Mouse (Mus musculus): ENCODE measurements around the gene Dhx8. TPM values are rescaled to one million over a fixed set of nuclear protein-coding genes. Genes with fewer than 3 reads are reported as not detected.

Gene Dhx8
- polyA plus RNA-seq, 1 experiment from 2014 or later: 36.4 TPM

- Histone ChIP-seq H3K9ac (no peak overlapping the region), H3K27me3 (no peaks in the 10 kb centered on the region), H3K4me2 (replicated peaks) (no peak overlapping the region), H3K4me1 (0 out of 2 replicates have a peak, but pooled peaks cover 4% of the 10 kb centered on the region), H3K27ac (replicated peaks) (no peak overlapping the region), H3K4me3 (replicated peaks) (no peak overlapping the region), H3K36me3 (peaks cover 92% of the 10 kb centered on the region), H3K9me3 (replicated peaks) (no peaks in the 10 kb centered on the region)
- no peak for ATAC-seq (ENCODE audit: insufficient number of reproducible peaks, low FRiP score, low TSS enrichment, low read depth)
- whole genome bisulfite sequencing: 88% methylated on average over 8 of the region's 8 CpGs
Measured at GRCm38 (mm10) chr11:101757366-101757765, 24.6 kb downstream of the Dhx8 start.

DNA sequence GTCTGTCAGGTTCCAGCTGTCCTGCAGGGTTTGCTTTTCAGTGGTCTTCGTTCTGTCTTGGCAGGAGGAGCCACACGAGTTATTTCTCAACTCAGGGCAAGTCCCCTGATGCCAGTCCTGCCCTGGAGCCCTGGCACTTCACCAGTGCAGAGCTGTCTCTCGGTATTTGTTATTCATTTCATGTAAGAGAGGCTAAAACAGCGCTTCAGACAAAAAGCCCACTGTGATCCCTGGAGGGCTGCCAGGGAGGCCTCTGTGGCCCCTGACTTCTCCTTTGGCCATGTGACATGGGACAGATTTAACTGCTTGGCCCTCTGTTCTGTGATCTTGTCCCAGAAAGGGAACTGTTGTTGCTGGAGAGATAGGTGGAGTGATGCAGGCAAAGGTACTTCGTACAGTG, 25.7 kb downstream of the Dhx8 start:
- Histone ChIP-seq H3K9ac (no peak overlapping the region), H3K4me1 (0 out of 2 replicates have a peak, but pooled peaks cover 4% of the 10 kb centered on the region), H3K9me3 (replicated peaks) (no peaks in the 10 kb centered on the region), H3K4me2 (replicated peaks) (no peak overlapping the region), H3K4me3 (replicated peaks) (no peak overlapping the region), H3K27me3 (no peaks in the 10 kb centered on the region), H3K36me3 (peaks cover 89% of the 10 kb centered on the region), H3K27ac (replicated peaks) (no peak overlapping the region)
- no peak for ATAC-seq (ENCODE audit: insufficient number of reproducible peaks, low FRiP score, low TSS enrichment, low read depth)
- 76% methylated on average over 5 of the region's 5 CpGs for WGBS

GRCm38 (mm10) chr11:101759530-101759929, 26.8 kb downstream of the Dhx8 start:
- Histone ChIP-seq H3K4me2 (replicated peaks) (no peak overlapping the region), H3K4me1 (0 out of 2 replicates have a peak, but pooled peaks cover 4% of the 10 kb centered on the region), H3K27ac (replicated peaks) (no peak overlapping the region), H3K4me3 (replicated peaks) (no peak overlapping the region), H3K27me3 (no peaks in the 10 kb centered on the region), H3K9ac (no peak overlapping the region), H3K36me3 (peaks cover 86% of the 10 kb centered on the region), H3K9me3 (replicated peaks) (no peaks in the 10 kb centered on the region)
- ATAC-seq (ENCODE audit: insufficient number of reproducible peaks, low FRiP score, low TSS enrichment, low read depth): no peak
- 80% methylated on average over 3 of the region's 3 CpGs for WGBS

- no peaks in the 10 kb centered on the region for H3K27me3 ChIP-seq
- H3K9ac ChIP-seq: no peak overlapping the region
- H3K36me3 ChIP-seq: peaks cover 88% of the 10 kb centered on the region
- H3K27ac ChIP-seq (replicated peaks): no peak overlapping the region
- no peak for ATAC-seq (ENCODE audit: insufficient number of reproducible peaks, low FRiP score, low TSS enrichment, low read depth)
- H3K4me3 ChIP-seq (replicated peaks): no peak overlapping the region
- 47% methylated on average over 7 of the region's 7 CpGs for WGBS
- H3K4me1 ChIP-seq: no peaks in the 10 kb centered on the region
- H3K9me3 ChIP-seq (replicated peaks): no peaks in the 10 kb centered on the region
- H3K4me2 ChIP-seq (replicated peaks): no peak overlapping the region
Measured at GRCm38 (mm10) chr11:101763723-101764122, 31.0 kb downstream of the Dhx8 start.

DNA sequence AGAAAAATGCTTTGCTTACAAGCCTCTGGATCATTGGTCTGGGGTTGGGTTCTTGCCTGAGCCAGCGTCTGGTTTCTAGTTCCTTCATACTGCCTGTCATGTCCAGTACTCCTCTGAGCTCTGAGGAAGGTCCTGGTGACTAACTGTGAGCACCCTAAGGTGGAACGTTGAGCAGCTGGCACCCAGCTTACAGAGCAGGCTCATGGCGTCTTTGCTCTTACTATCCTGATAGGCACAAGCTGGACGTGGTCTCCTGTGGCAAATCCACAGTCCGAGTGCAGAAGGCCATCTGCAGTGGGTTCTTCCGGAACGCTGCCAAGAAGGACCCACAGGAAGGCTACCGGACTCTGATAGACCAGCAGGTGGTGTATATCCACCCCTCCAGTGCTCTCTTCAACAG, 31.8 kb downstream of the Dhx8 start:
- Histone ChIP-seq H3K9ac (no peak overlapping the region), H3K9me3 (replicated peaks) (no peaks in the 10 kb centered on the region), H3K27me3 (no peaks in the 10 kb centered on the region), H3K4me3 (replicated peaks) (no peak overlapping the region), H3K4me2 (replicated peaks) (no peak overlapping the region), H3K27ac (replicated peaks) (no peak overlapping the region), H3K36me3 (peaks cover 88% of the 10 kb centered on the region), H3K4me1 (no peaks in the 10 kb centered on the region)
- 88% methylated on average over 8 of the region's 8 CpGs for WGBS
- no peak for ATAC-seq (ENCODE audit: insufficient number of reproducible peaks, low FRiP score, low TSS enrichment, low read depth)

DNA sequence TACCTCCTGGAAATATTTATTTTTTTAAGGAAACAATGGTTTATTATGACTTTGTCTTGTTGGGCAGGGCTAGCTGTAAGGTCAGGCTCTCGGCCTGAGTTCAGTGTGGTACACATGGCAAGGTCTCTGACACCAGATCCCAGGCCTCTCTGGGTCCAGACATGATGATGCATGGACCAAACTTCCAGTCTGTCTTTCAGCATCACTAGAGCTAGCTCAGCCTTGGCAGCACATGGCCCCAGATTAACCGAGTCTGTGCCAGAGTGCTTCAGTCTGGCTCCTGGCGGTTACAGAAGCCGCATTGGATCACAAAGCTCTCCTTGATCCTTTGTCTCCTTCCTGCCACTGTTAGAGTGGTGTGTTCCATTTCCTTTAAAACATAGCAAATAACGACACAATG, 34.6 kb downstream of the Dhx8 start:
- ATAC-seq (ENCODE audit: insufficient number of reproducible peaks, low FRiP score, low TSS enrichment, low read depth): no peak
- H3K4me3 ChIP-seq (replicated peaks): no peak overlapping the region

GRCm38 (mm10) chr11:101768721-101769120, 36.0 kb downstream of the Dhx8 start:
- H3K9me3 ChIP-seq (replicated peaks): no peaks in the 10 kb centered on the region
- WGBS: 89% methylated on average over 6 of the region's 6 CpGs
- peaks cover 58% of the 10 kb centered on the region for H3K36me3 ChIP-seq
- H3K27me3 ChIP-seq: peaks cover 2% of the 10 kb centered on the region; the same call in 1 of the 2 replicates
- H3K9ac ChIP-seq: no peak overlapping the region
- H3K27ac ChIP-seq (replicated peaks): no peak overlapping the region
- H3K4me1 ChIP-seq: peaks cover 13% of the 10 kb centered on the region
- no peak for ATAC-seq (ENCODE audit: insufficient number of reproducible peaks, low FRiP score, low TSS enrichment, low read depth)
- H3K4me3 ChIP-seq (replicated peaks): no peak overlapping the region
- no peak overlapping the region for H3K4me2 ChIP-seq (replicated peaks)

More for the DNA sequence above, 34.6 kb downstream of the Dhx8 start:
- Histone ChIP-seq H3K9me3 (replicated peaks) (no peaks in the 10 kb centered on the region), H3K27ac (replicated peaks) (no peak overlapping the region), H3K27me3 (no peaks in the 10 kb centered on the region), H3K4me2 (replicated peaks) (no peak overlapping the region), H3K9ac (no peak overlapping the region), H3K4me1 (peaks cover 5% of the 10 kb centered on the region), H3K36me3 (peaks cover 67% of the 10 kb centered on the region)
- 70% methylated on average over 5 of the region's 5 CpGs for WGBS

- Histone ChIP-seq H3K9ac (no peak overlapping the region), H3K4me3 (replicated peaks) (no peak overlapping the region), H3K27me3 (peaks cover 4% of the 10 kb centered on the region; the same call in 1 of the 2 replicates), H3K36me3 (peaks cover 45% of the 10 kb centered on the region), H3K4me1 (peaks cover 13% of the 10 kb centered on the region), H3K9me3 (replicated peaks) (no peaks in the 10 kb centered on the region), H3K4me2 (replicated peaks) (no peak overlapping the region), H3K27ac (replicated peaks) (no peak overlapping the region)
- WGBS: 88% methylated on average over 12 of the region's 12 CpGs
- no peak for ATAC-seq (ENCODE audit: insufficient number of reproducible peaks, low FRiP score, low TSS enrichment, low read depth)
Measured at GRCm38 (mm10) chr11:101770266-101770665, 37.5 kb downstream of the Dhx8 start.

- peaks cover 4% of the 10 kb centered on the region; the same call in 1 of the 2 replicates for H3K27me3 ChIP-seq
- ATAC-seq (ENCODE audit: insufficient number of reproducible peaks, low FRiP score, low TSS enrichment, low read depth): no peak
- peaks cover 28% of the 10 kb centered on the region for H3K36me3 ChIP-seq
- WGBS: 2% methylated on average over 5 of the region's 5 CpGs
- H3K4me3 ChIP-seq (replicated peaks): peak overlapping the region; percentile 40
- peaks cover 13% of the 10 kb centered on the region for H3K4me1 ChIP-seq
- H3K9me3 ChIP-seq (replicated peaks): no peaks in the 10 kb centered on the region
- peak overlapping the region; percentile 61 for H3K4me2 ChIP-seq (replicated peaks)
- no peak overlapping the region for H3K27ac ChIP-seq (replicated peaks)
- H3K9ac ChIP-seq: no peak overlapping the region
Measured at GRCm38 (mm10) chr11:101772027-101772426, 39.3 kb downstream of the Dhx8 start.

GRCm38 (mm10) chr11:101772449-101772848, 39.7 kb downstream of the Dhx8 start:
- H3K27me3 ChIP-seq: peaks cover 4% of the 10 kb centered on the region; the same call in 1 of the 2 replicates
- peak overlapping the region; percentile 61 for H3K4me2 ChIP-seq (replicated peaks)
- no peaks in the 10 kb centered on the region for H3K9me3 ChIP-seq (replicated peaks)
- peak overlapping the region; percentile 40 for H3K4me3 ChIP-seq (replicated peaks)
- 2% methylated on average over 16 of the region's 16 CpGs for WGBS
- H3K27ac ChIP-seq (replicated peaks): no peak overlapping the region
- no peak overlapping the region for H3K9ac ChIP-seq
- ATAC-seq (ENCODE audit: insufficient number of reproducible peaks, low FRiP score, low TSS enrichment, low read depth): peak; percentile 76
- peaks cover 13% of the 10 kb centered on the region for H3K4me1 ChIP-seq
- H3K36me3 ChIP-seq: peaks cover 23% of the 10 kb centered on the region

- ATAC-seq (ENCODE audit: insufficient number of reproducible peaks, low FRiP score, low TSS enrichment, low read depth): no peak
- no peak overlapping the region for H3K9ac ChIP-seq
- H3K36me3 ChIP-seq: no peaks in the 10 kb centered on the region
- H3K9me3 ChIP-seq (replicated peaks): no peaks in the 10 kb centered on the region
- WGBS: 73% methylated on average over 4 of the region's 4 CpGs
- peaks cover 12% of the 10 kb centered on the region for H3K4me1 ChIP-seq
- H3K4me2 ChIP-seq (replicated peaks): no peak overlapping the region
- no peak overlapping the region for H3K4me3 ChIP-seq (replicated peaks)
- H3K27me3 ChIP-seq: peaks cover 4% of the 10 kb centered on the region
- no peak overlapping the region for H3K27ac ChIP-seq (replicated peaks)
Measured at GRCm38 (mm10) chr11:101776846-101777245, 44.1 kb downstream of the Dhx8 start.

DNA sequence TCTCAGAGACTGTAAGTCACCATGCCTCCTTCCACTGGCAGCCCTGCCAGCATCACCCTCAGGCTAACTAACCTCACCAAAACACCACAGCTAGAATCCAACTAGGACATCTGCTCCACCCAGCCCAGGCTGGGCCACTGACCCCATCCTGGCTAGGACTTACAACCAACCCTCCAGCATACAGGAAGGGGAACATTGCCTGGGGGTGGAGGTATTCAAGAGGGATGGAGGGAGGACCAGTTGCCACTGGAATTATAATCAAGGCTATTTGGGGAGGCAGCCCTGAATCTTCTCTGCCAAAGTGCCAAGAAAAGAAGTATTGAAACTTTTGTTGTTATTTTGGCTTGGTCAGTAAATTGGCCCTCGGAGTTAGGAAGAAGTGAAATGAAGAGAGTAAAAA, 50.4 kb downstream of the Dhx8 start:
- H3K4me1 ChIP-seq: peaks cover 32% of the 10 kb centered on the region
- no peak overlapping the region for H3K4me2 ChIP-seq (replicated peaks)
- H3K9ac ChIP-seq: no peak overlapping the region
- no peak for ATAC-seq (ENCODE audit: insufficient number of reproducible peaks, low FRiP score, low TSS enrichment, low read depth)
- H3K27ac ChIP-seq (replicated peaks): no peak overlapping the region
- H3K27me3 ChIP-seq: peaks cover 50% of the 10 kb centered on the region
- H3K36me3 ChIP-seq: no peaks in the 10 kb centered on the region
- H3K4me3 ChIP-seq (replicated peaks): no peak overlapping the region
- WGBS: 53% methylated on average over 1 of the region's 1 CpGs
- no peaks in the 10 kb centered on the region for H3K9me3 ChIP-seq (replicated peaks)
